Mouse (Mus musculus): ENCODE measurements at regions not wholly inside any gene's neighbourhood (a gene's known extent, or its start where the extent isn't known, plus 50 kb on each side); places are given as distances from the start of the nearest gene placed in this dataset.
A peak's percentile ranks its signal among the peaks of the same experiment; 100 is the strongest.

DNA sequence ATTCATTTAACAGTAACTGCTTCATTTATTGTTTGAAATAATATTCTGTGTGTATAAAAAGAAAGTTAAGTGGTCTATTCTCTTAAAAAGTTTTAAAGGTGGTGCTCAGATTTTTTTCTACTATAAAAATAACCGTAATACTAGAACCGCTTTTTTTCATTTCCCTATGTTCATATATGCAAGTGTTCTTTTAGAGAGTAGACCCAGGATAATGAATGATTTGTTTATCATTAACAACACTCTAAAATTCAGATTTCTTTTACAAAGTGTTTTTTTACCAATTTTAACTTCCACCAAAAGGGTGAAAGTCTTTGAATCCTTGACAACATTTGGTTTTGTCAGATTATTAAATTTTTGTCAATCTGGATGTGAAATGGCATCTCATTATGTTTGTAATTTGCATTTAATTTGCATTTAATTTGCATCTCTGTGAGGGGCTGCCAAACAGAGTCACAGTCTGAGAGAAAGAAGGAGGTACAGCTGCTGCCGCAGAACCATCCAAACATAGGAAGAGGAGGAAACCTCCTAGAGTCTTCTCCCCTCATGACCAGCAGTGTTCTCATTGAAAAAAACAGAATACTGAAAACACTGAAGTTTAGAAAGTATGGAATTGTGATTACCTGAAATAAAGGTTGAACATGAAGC is 310.4 kb upstream of the Robo1 start:
- H3K9ac ChIP-seq (replicated peaks; ENCODE audit: low read depth): no peak overlapping the region
- H3K4me3 ChIP-seq (ENCODE audit: low read depth, low read length): no peak overlapping the region
- H3K4me2 ChIP-seq (replicated peaks; ENCODE audit: low read depth, low read length): no peak overlapping the region
- ATAC-seq: no peak
- H3K27me3 ChIP-seq (replicated peaks; ENCODE audit: insufficient read depth, low read length): no peaks in the 10 kb centered on the region
- 91% methylated on average over 3 of the region's 3 CpGs for WGBS
- no peak overlapping the region for H3K27ac ChIP-seq (ENCODE audit: low read length)
- no peaks in the 10 kb centered on the region for H3K9me3 ChIP-seq (ENCODE audit: low read length)
- H3K4me1 ChIP-seq (ENCODE audit: insufficient read depth, low read depth, low read length): no peaks in the 10 kb centered on the region
- TF ChIP-seq CTCF (IDR thresholded peaks at IDR 0.05) (no peak), EP300 (IDR thresholded peaks at IDR 0.05) (no peak)
- no peak for DNase-seq (ENCODE audit: low spot score)
- no peaks in the 10 kb centered on the region for H3K36me3 ChIP-seq (ENCODE audit: insufficient read depth, low read length)

DNA sequence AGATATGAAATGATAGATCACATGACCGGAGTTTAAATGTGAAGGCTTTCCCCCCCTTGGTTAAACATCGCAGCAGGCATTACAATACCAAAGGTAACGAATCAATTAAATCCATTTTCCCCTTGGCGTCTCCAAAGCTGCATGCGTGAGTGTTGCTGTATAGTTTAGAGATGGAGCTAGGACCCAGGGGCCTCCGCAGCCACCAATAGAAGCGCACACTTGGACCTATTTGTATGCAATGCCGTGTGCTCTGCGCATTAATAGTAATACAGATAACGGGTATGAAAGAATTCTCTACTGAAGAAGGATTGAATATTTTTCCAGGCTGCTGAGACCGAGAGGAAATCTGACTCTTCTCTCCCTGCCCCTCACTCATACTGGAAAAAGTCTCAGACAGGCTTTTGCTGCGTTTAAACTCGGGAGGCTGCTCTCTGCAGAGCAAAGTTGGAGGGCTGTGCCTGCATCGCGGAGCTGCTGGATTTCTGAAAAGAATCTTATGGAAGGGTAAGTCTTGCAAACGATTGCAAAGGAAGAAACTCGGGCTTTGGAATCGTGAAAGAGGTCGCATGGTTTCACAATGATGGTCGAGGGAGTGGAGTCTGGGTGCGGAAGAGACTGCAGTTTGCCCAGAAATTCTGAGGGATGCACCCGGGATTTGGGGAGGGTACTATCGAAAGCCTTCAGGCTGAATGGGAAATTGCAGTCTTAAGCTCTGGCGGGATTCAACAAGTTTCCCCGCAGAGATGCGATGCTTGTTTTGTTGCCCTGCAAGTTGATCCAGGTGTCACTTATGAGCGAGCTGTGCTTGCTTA is 280.5 kb upstream of the Robo1 start:
- Histone ChIP-seq H3K4me1 (ENCODE audit: insufficient read depth, low read depth, low read length) (no peaks in the 10 kb centered on the region), H3K9me3 (ENCODE audit: low read length) (no peaks in the 10 kb centered on the region), H3K27me3 (replicated peaks; ENCODE audit: insufficient read depth, low read length) (0 out of 2 replicates have a peak, but pooled peaks cover 7% of the 10 kb centered on the region), H3K4me2 (replicated peaks; ENCODE audit: low read depth, low read length) (peak overlapping the region; percentile 48), H3K4me3 (ENCODE audit: low read depth, low read length) (peak overlapping the region; percentile 8; the same call in 1 of the 2 replicates), H3K36me3 (ENCODE audit: insufficient read depth, low read length) (no peaks in the 10 kb centered on the region), H3K9ac (replicated peaks; ENCODE audit: low read depth) (no peak overlapping the region), H3K27ac (ENCODE audit: low read length) (no peak overlapping the region)
- 3% methylated on average over 27 of the region's 27 CpGs for WGBS
- no peak for DNase-seq (ENCODE audit: low spot score)
- no peak for ATAC-seq
- TF ChIP-seq EP300 (IDR thresholded peaks at IDR 0.05): no peak
- 0 out of 2 replicates have a peak, but pooled peaks have one; percentile 7 for TF ChIP-seq CTCF (IDR thresholded peaks at IDR 0.05)

DNA sequence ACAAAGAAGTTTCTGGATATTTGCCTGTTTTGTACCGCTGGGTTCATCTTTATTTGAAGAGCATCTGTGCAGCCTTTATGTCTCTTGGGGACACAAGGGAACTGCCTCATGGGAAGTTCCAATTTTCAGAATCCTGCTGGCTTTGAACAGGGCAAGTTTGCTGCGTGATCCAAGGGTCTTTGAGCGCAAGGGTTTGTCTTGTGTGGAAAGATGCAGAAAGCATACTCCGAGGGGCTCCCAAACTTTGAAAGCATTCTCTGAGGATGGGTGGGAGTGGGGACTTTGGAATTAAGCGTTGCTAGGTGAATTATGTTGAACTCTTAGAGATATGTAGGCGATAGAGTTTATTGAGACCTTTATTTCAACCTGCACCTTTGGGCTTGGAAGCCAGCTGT is 279.9 kb upstream of the Robo1 start:
- TF ChIP-seq CTCF (IDR thresholded peaks at IDR 0.05) (no peak), EP300 (IDR thresholded peaks at IDR 0.05) (no peak)
- H3K4me1 ChIP-seq (ENCODE audit: insufficient read depth, low read depth, low read length): no peaks in the 10 kb centered on the region
- no peak for ATAC-seq
- no peaks in the 10 kb centered on the region for H3K9me3 ChIP-seq (ENCODE audit: low read length)
- no peaks in the 10 kb centered on the region for H3K36me3 ChIP-seq (ENCODE audit: insufficient read depth, low read length)
- no peak overlapping the region for H3K9ac ChIP-seq (replicated peaks; ENCODE audit: low read depth)
- no peak for DNase-seq (ENCODE audit: low spot score)
- no peak overlapping the region for H3K27ac ChIP-seq (ENCODE audit: low read length)
- H3K27me3 ChIP-seq (replicated peaks; ENCODE audit: insufficient read depth, low read length): 0 out of 2 replicates have a peak, but pooled peaks cover 7% of the 10 kb centered on the region
- WGBS: 4% methylated on average over 6 of the region's 6 CpGs
- peak overlapping the region; percentile 48 for H3K4me2 ChIP-seq (replicated peaks; ENCODE audit: low read depth, low read length)
- H3K4me3 ChIP-seq (ENCODE audit: low read depth, low read length): peak overlapping the region; percentile 8; the same call in 1 of the 2 replicates

DNA sequence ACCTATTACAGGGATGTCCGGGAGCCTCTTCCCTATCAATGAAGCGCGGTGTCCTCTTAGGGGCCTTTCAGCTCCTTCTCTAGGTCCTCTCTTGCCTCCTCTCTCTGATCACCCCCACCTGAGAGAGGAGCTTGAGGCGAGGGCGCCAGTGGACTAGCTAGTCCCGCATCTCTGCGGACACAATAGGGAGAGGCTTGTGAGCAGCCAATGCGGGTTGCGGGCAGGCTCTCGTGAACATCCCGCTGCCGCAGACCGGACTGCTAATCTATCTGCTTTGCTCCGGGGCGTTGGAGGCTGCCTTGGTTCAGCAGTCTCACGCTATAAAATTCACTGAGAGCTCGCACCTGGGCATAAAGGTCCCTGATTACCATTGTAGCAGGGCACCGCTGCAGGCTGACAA is 279.3 kb upstream of the Robo1 start:
- no peaks in the 10 kb centered on the region for H3K9me3 ChIP-seq (ENCODE audit: low read length)
- 0 out of 2 replicates have a peak, but pooled peaks cover 7% of the 10 kb centered on the region for H3K27me3 ChIP-seq (replicated peaks; ENCODE audit: insufficient read depth, low read length)
- H3K4me3 ChIP-seq (ENCODE audit: low read depth, low read length): 0 out of 2 replicates have a peak overlapping the region, but pooled peaks have one; percentile 6
- DNase-seq (ENCODE audit: low spot score): no peak
- TF ChIP-seq EP300 (IDR thresholded peaks at IDR 0.05) (no peak), CTCF (IDR thresholded peaks at IDR 0.05) (no peak)
- no peaks in the 10 kb centered on the region for H3K4me1 ChIP-seq (ENCODE audit: insufficient read depth, low read depth, low read length)
- H3K4me2 ChIP-seq (replicated peaks; ENCODE audit: low read depth, low read length): peak overlapping the region; percentile 31
- ATAC-seq: no peak
- no peak overlapping the region for H3K9ac ChIP-seq (replicated peaks; ENCODE audit: low read depth)
- 2% methylated on average over 18 of the region's 18 CpGs for WGBS
- no peaks in the 10 kb centered on the region for H3K36me3 ChIP-seq (ENCODE audit: insufficient read depth, low read length)
- H3K27ac ChIP-seq (ENCODE audit: low read length): no peak overlapping the region

DNA sequence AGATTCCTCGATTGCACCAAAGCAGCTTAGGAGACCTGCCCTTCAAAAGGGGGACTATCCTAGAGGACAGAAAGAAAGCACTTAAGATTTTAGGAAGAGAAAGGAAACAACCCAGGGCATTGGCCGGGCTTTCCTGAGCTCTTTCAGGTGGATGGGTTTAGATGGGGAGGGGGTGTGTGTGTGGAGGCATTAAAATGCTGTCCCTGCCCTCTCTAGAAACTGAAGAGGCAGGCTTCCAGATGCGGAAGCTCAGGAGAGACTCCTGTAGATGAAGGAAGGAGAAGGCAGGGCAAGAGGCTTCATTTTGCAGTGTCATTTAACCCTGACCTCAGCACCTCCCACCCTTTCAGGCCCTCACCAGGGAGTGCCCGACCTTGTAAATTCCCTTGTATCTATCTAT is 278.8 kb upstream of the Robo1 start:
- 0% methylated on average over 4 of the region's 4 CpGs for WGBS
- Histone ChIP-seq H3K9ac (replicated peaks; ENCODE audit: low read depth) (no peak overlapping the region), H3K4me3 (ENCODE audit: low read depth, low read length) (0 out of 2 replicates have a peak overlapping the region, but pooled peaks have one; percentile 6), H3K9me3 (ENCODE audit: low read length) (no peaks in the 10 kb centered on the region), H3K4me2 (replicated peaks; ENCODE audit: low read depth, low read length) (peak overlapping the region; percentile 31; the same call in 1 of the 2 replicates), H3K27me3 (replicated peaks; ENCODE audit: insufficient read depth, low read length) (0 out of 2 replicates have a peak, but pooled peaks cover 7% of the 10 kb centered on the region), H3K36me3 (ENCODE audit: insufficient read depth, low read length) (no peaks in the 10 kb centered on the region), H3K4me1 (ENCODE audit: insufficient read depth, low read depth, low read length) (no peaks in the 10 kb centered on the region), H3K27ac (ENCODE audit: low read length) (no peak overlapping the region)
- DNase-seq (ENCODE audit: low spot score) (no peak), ATAC-seq (no peak)
- no peak for TF ChIP-seq CTCF (IDR thresholded peaks at IDR 0.05)
- TF ChIP-seq EP300 (IDR thresholded peaks at IDR 0.05): no peak

DNA sequence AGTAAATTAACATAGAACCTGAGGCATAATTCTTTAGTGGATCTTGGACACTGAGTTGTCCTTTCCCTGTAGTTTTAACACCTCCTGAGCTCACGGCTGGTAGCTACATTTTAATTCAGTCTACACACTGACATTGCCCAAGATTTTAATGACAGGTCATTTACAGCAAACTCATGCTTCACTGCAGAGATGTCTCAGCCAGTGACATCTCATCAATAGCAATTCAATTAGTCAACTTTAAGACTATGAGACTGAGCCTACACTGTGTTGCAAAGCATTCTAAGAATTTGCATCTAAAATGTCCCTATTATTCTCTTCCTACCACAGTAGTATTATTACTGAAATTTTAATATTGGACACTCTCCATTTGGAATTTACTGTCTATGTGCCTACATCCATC is 239.9 kb upstream of the Robo1 start:
- ATAC-seq: no peak
- Histone ChIP-seq H3K4me1 (ENCODE audit: insufficient read depth, low read depth, low read length) (no peaks in the 10 kb centered on the region), H3K4me3 (ENCODE audit: low read depth, low read length) (no peak overlapping the region), H3K27me3 (replicated peaks; ENCODE audit: insufficient read depth, low read length) (no peaks in the 10 kb centered on the region), H3K4me2 (replicated peaks; ENCODE audit: low read depth, low read length) (no peak overlapping the region), H3K27ac (ENCODE audit: low read length) (no peak overlapping the region), H3K9ac (replicated peaks; ENCODE audit: low read depth) (no peak overlapping the region), H3K36me3 (ENCODE audit: insufficient read depth, low read length) (no peaks in the 10 kb centered on the region), H3K9me3 (ENCODE audit: low read length) (no peaks in the 10 kb centered on the region)
- no peak for TF ChIP-seq CTCF (IDR thresholded peaks at IDR 0.05)
- no peak for TF ChIP-seq EP300 (IDR thresholded peaks at IDR 0.05)
- DNase-seq (ENCODE audit: low spot score): no peak
- 34% methylated on average over 1 of the region's 1 CpGs for WGBS

All from lung, postnatal 0 days (tissue).